Mouse (Mus musculus): Measurements from ENCODE around the gene Zcchc10.
"Not testable (repeated sequence)": the region's sequence is repeated elsewhere in the genome, so short reads cannot be mapped to it uniquely, and the experiment has no call there.

Gene Zcchc10

GRCm38 (mm10) chr11:53318041-53318440, 6.4 kb upstream of the Zcchc10 start:
- no peak for DNase-seq

- not testable (repeated sequence) for DNase-seq
Measured at GRCm38 (mm10) chr11:53318568-53318967, 5.9 kb upstream of the Zcchc10 start.

GRCm38 (mm10) chr11:53319867-53320266, 4.6 kb upstream of the Zcchc10 start:
- DNase-seq, result not testable (repeated sequence)

- no peak for DNase-seq
Measured at GRCm38 (mm10) chr11:53330325-53330724, 5.8 kb downstream of the Zcchc10 start.

GRCm38 (mm10) chr11:53331121-53331520, 6.6 kb downstream of the Zcchc10 start:
- no peak for DNase-seq

GRCm38 (mm10) chr11:53332076-53332680, 7.7 kb downstream of the Zcchc10 start:
- DNase-seq, result no peak

GRCm38 (mm10) chr11:53335505-53336181, 11.2 kb downstream of the Zcchc10 start:
- DNase-seq, result no peak

GRCm38 (mm10) chr11:53336182-53336571, 11.7 kb downstream of the Zcchc10 start:
- DNase-seq, result no peak

GRCm38 (mm10) chr11:53336924-53337323, 12.4 kb downstream of the Zcchc10 start:
- DNase-seq, result no peak

GRCm38 (mm10) chr11:53337684-53338083, 13.2 kb downstream of the Zcchc10 start:
- DNase-seq, result no peak

- not testable (repeated sequence) for DNase-seq
Measured at GRCm38 (mm10) chr11:53341019-53341418, 16.5 kb downstream of the Zcchc10 start.

GRCm38 (mm10) chr11:53342711-53343110, 18.2 kb downstream of the Zcchc10 start:
- no peak for DNase-seq

- DNase-seq, result no peak
Measured at GRCm38 (mm10) chr11:53345328-53345727, 20.8 kb downstream of the Zcchc10 start.

GRCm38 (mm10) chr11:53345738-53346137, 21.3 kb downstream of the Zcchc10 start:
- DNase-seq, result no peak

GRCm38 (mm10) chr11:53350291-53351223, 26.1 kb downstream of the Zcchc10 start, which contains the start of gene Aff4:
Aff4 (plus strand) TSS chr11:53350833.
- DNase-seq, result peak; percentile 91 to 93

- peak; percentile 67 to 79 for DNase-seq
Measured at GRCm38 (mm10) chr11:53351224-53351942, 26.9 kb downstream of the Zcchc10 start.

GRCm38 (mm10) chr11:53351943-53352590, 27.6 kb downstream of the Zcchc10 start:
- DNase-seq, result peak; percentile 15 to 17

- DNase-seq, result no peak
Measured at GRCm38 (mm10) chr11:53358504-53359155, 34.2 kb downstream of the Zcchc10 start.

GRCm38 (mm10) chr11:53367032-53367431, 42.6 kb downstream of the Zcchc10 start:
- DNase-seq, result no peak

- DNase-seq, result no peak
Measured at GRCm38 (mm10) chr11:53378918-53379317, 54.4 kb downstream of the Zcchc10 start.

Data from cerebellum, postnatal 14 days (tissue).